Mouse (Mus musculus): Measurements from ENCODE around the gene Fam213b.

Fam213b gene

DNA sequence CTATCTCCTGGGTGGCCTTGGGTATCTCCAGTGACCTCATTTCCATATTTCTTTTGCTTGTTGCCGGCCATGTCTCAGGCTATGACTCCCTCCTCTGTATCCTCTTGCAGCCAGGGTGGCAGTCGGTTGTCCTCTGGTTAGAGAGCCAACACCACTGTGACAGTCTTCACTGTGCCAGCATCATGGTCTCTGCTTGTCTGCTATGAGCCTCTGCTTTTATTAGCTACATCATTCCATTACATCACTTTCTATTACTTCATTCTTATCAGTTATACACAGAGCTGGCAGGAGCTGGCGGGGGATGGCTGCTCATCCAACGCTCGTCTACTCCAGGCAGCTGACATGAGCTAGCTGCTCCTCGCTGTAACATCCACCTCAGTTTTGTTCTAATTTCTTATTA, 18.2 kb downstream of the Fam213b start:
- peak; percentile 61 to 70 for DNase-seq (ENCODE audit: low spot score in 2 of 2)

DNA sequence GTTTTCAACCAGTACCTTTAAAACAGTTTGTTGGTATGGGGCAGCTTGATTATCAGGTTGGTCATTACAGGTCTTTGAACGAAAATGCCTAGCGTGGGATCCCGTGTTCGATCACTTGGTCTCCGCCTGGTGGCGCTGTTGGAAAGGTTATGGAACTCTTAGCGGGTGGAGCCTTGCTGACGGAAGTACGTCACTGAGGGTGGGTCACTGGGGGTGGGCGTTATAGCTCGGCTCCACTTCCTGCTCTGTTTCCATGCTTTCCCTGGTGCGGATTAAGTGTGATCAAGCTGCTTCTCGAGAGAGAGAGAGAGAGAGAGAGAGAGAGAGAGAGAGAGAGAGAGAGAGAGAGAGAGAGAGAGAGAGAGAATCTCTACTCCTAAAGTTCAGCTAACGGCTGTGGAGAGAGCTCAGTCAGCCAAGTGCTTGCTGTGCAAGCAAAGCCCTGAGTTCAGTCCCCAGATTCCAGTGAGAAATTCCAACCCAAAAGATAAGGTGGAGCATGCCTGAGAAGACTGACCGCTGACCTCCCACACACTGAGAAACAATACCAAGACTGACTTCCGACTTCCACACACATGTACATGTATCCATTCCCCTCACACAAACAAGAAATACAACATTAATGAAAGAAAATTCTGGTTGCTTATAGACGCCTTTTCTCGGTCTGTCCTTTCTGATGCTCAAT, 20.9 kb downstream of the Fam213b start:
- peak; percentile 81 to 90 for DNase-seq (ENCODE audit: low spot score in 2 of 2)

DNA sequence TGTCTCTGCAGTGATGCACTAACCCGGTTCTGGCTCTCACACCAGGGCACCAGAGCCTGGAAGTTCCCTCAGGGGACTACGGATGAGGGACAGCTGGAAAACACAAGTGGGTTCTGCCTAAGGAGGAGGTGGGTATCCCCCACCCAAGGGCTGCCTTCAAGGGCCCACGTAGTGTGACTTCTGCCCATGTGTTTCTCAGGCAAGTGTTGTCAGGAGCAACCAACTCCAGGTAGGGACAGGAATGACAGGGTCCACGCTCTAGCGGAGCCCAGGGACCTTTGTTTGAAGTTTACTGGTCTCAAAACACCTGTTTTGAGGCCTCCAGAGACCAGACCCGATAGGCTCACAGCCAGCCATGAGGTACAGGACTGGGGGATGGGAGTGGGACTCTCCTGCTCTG, 25.7 kb downstream of the Fam213b start:
- DNase-seq (ENCODE audit: low spot score in 2 of 2) = no peak

DNA sequence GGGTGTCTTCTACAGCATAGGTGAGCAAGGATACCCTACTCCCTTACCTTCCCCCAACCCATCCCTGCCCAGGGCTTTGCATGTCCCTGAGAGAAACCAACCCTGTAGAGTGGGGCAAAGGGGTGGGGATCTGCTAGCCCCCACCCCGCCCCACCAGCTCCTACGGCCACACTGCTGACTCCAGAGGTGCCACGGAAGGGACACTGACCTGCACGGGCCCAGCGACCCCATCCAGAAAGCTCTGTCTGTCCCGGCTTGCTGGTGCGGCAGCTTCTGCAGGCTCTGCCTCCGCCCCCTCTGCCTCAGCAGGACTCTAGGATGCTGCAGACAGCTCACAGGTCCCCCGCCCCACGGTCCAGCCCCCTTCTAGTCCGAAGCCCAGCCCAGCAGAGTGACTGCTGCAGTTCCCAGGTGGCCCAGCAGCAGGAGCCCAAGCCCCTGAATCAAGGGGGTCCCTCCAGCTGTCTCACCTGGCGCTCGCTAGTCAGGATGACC, 27.1 kb downstream of the Fam213b start:
- no peak for DNase-seq (ENCODE audit: low spot score in 2 of 2)

DNA sequence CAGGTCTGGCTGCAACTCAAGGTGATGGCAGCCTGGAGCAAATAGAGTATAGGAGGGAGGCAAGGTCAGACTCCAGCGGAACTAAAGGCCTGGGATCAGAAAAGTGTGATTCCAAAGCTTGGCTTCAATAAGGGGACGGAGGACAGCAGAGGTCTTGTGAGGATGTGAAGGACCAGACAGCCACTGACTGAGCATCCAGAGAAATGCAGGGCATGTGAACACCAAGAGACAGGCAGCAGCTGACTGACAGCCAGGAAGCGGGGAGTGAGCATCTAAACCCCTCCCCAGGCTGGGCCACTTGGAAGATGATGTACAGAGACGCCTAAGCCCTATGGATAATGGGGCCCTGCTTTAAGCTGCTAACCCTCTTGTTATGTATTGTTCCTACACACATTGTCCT, 28.2 kb downstream of the Fam213b start:
- DNase-seq (ENCODE audit: low spot score in 2 of 2) = no peak

DNA sequence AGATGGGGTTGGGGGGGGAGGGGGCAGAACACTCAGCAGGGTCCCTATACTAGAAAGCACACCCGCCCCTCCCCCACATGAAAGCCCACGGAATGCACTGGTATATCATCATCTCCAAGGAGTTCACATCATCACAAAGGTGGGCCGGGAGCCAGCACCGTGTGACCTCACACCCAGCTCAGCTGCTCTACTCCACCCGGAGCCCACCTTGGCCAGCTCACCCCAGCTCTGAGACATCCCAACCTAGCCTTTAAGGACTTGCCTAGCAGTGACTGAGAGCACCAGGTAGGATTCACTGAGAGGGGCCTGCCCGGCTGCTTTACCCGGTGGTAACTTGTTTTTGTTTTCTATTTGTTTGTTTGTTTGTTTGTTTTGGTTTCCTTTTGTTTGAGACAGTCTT, 29.5 kb downstream of the Fam213b start, which contains the start of gene Mmel1:
Mmel1 (plus strand) TSS at position 146 of the 400 bp plus-strand sequence.
- no peak for DNase-seq (ENCODE audit: low spot score in 2 of 2)

DNA sequence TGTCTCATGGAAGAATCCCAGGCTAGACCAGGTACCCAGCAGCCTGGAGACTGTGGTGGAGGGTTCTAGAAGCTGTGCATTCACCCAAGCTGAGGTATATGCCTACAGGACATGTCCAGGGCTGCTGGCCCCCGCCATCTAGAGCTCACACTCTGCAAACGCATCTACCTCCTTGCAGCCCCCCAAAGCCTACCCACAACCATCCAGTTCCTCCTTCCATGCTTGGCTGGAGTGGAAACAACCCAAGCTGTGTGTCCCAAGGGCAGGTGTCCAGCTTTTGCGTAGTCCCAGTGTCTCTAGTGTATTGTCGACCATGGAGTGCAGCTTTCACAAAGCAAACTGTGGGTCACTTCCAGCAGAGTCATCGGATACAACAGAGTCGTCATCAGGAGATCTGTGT, 31.7 kb downstream of the Fam213b start:
- no peak for DNase-seq (ENCODE audit: low spot score in 2 of 2)

DNA sequence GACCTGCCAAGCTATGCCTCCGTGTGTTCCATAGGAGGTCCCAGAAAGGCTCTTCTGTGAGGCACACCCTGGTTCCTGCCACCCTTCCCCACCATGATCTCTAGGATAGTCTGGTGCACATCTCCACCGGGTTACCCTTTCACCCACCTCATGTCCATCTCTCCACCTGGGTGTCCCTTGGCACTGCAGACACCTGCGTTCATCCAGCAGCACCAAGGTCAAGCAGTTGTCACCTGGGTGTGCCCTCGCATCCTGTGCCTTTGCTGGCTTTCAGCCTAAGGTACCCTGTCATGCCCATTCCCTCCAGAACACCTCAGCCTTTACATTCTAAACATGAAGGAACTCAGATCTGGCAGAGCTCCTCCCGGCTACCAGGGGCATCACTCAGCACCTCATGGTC, 32.5 kb downstream of the Fam213b start:
- no peak for DNase-seq (ENCODE audit: low spot score in 2 of 2)

DNA sequence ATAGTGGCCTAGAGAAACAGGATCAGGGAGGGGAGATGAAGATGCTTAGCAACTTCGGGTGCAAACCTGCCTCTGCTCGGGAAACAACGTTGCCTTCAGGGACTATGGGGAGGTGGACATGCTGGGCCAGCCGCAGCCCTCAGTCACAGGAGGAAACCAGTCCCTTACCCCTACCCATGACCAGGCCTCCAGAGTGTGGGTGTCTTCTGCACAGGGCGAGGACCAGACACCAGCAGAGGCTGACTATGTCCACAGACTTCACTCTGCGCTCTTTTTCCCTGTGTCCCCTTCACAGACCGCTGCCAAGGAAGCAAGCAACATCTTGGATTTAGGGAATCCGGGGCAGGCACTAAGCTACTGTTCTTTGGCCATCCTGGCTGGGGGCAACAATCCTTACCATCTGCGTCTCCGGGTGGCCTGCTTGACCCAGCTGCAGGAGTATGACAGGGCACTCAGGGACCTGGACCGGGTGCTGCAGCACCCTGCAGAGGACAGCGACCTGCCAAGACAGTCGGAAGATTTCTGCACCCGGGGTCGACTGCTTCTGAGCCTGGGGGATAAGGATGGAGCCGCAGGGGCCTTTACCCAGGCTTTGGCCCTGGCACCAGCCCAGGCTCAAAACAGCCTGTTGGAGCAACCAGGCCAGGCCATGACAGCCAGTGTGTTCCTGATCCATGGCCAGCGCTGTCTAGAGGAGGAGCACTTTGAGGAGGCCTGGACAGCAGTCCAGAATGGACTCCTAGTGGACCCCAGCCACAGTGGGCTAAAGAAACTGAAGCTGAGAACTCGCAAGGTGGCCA, 33.8 kb downstream of the Fam213b start:
- DNase-seq (ENCODE audit: low spot score in 2 of 2) = no peak

DNA sequence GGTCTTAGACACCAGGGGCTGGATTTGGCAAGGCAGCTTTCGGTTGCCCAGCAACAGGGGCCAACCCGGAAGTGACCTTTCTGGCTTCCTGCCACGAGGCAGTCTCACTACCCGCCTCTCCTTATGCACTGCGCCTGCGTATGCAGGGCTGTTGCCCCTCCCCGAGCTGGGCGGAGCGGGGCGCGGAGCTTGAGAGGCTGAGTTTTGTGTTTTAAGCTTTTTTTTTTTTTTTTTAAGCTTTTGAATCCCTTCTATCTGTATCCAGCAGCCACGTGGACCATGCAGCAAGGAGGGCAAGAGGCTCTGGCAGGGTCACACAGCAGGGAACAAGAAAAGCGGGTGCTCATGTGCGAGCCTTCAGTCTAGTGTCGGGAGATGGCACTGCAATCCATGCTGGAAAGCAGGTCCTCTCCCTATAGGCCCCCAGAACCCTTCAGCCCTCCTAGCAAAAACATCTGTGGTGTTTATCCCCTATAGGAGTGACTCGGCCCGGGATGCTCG, 34.6 kb downstream of the Fam213b start:
- peak; percentile 87 to 88 for DNase-seq (ENCODE audit: low spot score in 2 of 2)

DNA sequence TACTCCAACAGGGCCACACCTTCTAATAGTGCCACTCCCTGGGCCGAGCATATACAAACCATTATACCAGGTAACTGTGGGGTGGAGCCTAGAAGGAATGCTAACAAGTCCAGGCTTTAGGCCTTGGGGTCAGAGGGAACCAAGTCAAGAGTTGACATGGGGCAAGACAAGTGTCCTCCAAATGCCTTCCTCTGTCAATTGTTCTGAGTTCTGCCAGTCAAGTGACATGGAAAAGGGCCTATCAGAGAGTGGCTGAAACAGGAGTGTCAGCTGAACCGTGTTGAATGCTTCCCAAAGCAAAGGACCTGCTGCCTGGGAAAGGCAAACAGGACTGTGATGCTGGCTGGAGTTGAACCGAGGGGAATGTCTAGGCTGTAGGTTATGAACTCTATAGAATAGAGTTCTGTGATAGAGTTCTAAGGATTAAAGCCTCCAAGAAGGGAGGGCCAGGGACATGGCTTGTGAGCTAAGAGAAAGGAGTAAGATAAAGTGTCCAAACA, 35.4 kb downstream of the Fam213b start:
- no peak for DNase-seq (ENCODE audit: low spot score in 2 of 2)

DNA sequence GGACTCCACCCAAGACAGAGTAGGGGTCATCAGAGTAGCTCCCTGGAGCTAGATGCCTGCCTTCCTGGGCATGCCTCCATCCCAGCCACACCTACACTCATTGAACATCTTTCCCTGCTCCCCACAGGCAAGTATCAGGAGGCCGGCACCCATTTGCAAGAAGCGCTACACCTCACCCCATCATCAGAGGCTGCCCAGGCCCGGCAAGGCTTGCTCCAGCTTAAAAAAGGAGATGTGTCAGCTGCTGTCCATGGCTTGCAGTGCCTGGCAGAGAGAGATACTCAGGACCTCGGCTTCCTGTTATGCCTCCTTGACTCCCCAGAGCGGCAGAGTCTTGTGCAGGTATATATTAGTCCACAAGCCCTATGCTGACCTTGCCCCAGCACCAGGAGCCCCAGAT, 37.0 kb downstream of the Fam213b start:
- DNase-seq (ENCODE audit: low spot score in 2 of 2) = no peak

DNA sequence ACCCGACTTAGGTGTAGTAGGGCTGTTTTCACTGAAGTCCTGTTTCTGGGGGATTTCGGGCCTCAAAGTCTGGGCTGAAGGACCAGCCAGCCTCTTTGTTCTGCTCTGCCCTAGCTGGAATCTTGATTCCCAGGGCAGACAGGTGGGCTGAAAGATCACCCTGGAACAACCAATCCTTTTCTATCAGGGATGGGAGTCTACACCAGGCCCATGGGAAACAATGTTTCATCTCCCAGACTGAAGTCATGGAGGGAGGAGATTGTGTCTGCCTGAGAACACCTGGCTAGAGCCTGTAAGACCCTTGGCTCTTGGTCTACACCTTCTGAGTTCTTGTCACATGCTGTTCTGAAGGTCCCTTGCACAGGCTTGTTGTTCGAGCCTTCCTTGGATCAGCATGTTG, 40.3 kb downstream of the Fam213b start:
- DNase-seq (ENCODE audit: low spot score in 2 of 2) = no peak

DNA sequence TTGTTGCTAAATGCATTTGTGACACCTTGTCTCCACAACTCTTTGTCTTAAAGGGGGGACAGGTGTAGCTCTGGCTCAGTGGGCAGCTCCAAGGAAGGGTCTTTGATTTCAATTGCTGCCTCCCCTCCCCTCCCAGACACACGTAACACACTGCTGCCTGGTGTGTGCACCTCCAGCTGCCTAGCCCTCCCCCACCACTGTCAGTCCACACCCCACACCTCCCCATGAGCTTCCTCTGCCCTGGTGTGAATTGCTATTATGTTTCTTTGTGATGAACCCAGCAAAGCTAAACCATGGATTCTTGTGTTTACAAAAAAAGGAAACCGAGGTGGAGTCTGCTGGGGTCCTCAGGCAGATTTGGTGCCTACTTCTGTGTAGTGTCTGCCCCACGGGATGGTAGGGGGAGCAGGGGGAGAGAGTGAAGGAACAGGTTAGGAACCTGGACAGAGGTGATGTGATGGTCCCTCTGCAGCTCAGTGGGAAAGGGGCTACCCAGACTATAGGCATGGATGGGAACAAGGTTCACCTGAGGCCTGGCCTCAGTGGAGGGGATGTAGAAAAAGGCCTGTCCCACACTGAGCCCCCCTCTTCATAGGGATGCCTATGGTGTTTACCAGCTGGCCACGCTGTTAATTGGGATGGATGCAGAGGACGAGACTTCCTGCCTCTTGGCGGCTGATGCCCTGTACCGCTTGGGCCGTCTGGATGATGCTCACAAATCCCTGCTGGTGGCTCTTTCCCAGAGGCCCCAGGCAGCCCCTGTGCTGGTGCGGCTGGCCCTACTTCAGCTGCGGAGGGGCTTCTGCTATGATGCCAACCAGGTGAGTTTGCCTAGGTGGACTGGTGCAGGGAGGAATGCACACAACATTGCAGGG, 41.3 kb downstream of the Fam213b start:
- no peak for DNase-seq (ENCODE audit: low spot score in 2 of 2)

DNA sequence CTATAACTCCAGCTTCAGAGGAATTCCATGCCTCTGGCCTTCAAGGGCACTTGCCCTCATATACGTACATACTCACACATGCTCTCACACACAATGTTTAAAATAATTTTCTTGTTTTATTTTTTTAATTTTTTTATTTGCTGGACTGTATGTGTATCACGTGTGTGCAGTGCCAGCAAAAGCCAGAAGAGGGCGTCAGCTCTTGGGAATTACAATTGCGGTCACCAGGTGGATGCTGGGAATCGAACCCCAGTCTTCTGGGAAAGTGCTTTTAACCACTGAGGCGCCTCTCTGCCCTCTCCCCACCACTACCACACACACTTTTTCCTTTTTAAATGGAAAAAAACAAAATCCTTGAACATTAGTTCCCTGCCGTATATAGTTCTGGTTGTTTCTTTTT, 42.1 kb downstream of the Fam213b start:
- DNase-seq (ENCODE audit: low spot score in 2 of 2) = no peak

DNA sequence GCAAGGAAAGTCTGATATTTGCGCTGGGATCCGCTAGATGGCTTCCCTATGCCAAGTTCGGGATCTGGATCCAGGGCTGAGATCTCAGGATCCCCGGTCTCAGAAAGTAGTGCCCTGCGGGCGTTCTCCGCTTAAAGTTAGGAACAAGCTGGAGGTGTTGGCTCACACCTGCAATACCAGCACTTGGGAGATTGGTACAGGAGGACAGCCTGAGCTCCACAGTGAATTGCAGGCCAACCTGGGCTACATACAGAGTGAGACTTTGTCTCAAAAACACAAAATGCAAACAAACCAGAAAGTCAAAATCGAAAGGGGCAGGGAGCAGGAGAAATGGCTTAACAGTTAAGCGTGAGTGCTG, 42.5 kb downstream of the Fam213b start:
- DNase-seq (ENCODE audit: low spot score in 2 of 2) = no peak

DNA sequence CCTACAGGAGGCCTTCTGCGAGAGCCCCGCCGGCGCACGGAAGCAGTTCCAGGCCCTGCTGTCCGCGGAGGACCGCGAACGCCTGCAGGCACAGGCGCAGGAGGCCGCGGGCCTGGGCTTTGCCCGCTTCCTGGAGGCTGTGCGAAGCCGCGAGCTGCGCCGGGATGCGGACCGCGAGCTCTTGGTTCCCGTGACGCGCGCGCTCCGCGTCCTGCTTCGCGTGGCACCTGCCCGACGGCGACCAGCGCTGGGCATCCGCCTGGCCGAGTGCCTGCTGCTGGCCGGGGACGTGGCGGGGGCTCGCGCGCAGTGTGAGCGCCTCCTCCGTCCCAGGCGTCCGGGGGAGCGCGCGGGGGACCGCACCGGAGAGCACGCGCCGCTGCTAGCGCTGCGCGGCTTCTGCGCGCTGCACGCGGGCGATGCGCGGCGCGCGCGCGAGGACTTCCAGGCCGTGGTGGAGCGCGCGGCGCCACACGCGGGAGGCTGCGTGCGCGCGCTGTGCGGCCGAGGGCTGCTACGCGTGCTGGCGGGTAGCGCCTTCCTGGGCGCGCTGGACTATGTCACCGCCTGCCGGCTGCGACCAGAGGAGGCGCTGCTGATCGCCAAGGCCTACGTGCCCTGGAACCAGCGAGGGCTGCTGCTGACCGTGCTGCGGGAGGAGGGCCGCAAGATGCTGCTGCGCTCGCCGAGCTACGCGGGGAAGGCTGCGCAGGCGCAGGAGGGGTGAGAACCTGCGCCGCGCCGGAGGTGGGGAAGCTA, 43.0 kb downstream of the Fam213b start:
- DNase-seq (ENCODE audit: low spot score in 2 of 2) = peak; percentile 54 to 73

DNA sequence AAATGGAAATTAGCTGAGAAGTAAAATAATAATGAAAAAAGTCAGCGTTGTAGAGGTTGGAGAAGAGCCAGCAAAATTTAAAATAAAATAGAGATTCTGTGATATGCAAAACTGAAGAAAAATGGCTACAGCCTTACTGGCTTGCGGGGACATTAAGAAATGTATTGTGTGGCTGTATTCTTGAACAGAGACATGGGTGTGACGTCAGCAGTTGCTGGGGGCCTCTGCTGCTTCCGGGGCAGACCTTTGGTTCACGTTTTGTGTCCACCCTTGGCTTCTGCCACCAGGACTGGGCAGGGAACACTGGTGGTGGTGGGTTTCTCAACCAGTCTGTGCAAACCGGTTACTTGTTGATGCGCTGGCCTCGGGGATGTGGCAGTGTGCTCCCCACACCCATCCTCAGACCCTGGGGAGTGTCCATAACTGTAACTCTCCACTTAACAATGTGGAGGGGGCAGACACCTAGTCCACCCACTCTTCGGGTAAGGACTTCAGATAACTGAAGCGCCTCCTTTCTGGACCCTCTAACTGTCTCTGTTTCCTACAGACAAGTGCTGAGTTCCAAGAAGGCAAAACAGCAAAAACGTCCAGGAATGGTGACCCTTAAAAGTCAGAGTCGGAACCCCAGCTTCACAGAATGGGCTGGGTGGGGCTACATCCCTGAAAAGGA, 44.1 kb downstream of the Fam213b start:
- no peak for DNase-seq (ENCODE audit: low spot score in 2 of 2)

DNA sequence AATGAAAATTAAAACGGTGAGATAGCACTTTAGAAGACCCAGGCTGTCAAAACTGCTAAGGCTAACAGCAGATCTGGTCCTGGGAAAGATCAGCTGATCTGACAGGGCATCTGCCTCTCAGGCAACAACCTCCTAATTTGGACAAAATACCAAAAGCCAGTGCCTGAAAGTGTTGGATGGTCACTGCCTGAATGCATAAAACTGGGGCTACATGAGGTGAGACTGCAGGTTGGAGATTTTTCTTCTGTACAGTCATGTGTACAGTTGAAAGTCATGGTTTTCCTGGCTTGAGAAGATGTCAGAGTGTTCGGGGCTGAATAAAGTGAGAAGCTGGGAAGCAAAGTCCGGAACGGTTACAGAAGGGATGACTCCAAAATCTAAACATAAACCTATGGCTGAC, 45.1 kb downstream of the Fam213b start:
- no peak for DNase-seq (ENCODE audit: low spot score in 2 of 2)

DNA sequence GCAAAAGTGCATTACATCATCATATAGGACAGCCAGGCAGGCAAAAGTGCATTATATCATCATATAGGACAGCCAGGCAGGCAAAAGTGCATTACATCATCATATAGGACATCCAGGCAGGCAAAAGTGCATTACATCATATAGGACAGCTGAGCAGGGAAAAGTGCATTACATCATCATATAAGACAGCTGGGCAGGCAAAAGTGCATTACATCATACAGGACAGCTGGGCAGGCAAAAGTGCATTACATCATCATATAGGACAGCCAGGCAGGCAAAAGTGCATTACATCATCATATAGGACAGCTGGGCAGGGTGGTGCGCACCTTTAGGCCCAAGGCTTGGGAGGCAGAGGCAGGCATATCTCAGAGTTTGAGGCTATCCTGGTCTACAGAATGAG, 46.2 kb downstream of the Fam213b start:
- DNase-seq (ENCODE audit: low spot score in 2 of 2) = no peak
